Mouse (Mus musculus) limb, embryonic 15.5 days (tissue): ENCODE measurements around the gene Ier5l. TPM values are rescaled to one million over a fixed set of nuclear protein-coding genes. Genes with fewer than 3 reads are reported as not detected.

Source experiments
- ATAC-seq: fragments of 200-750 bp; cut with Nextera tagmentation; 2 replicates; pipeline ENCODE4 v1.8.0; 2017; ENCODE audit warnings: low read depth, moderate TSS enrichment; ENCODE audit not compliant: insufficient number of reproducible peaks, low FRiP score, low TSS enrichment
- H3K27ac ChIP-seq: fragments of 300-500 bp; sonication (generic); 2 replicates; pipeline ENCODE4 v1.5.1; 2015; ENCODE audit warnings: moderate library complexity, mild to moderate bottlenecking, inconsistent platforms
- H3K27me3 ChIP-seq: fragments of 300-500 bp; sonication (generic); 2 replicates; pipeline ENCODE4 v1.6.1; 2015; ENCODE audit warnings: inconsistent platforms
- H3K36me3 ChIP-seq: fragments of 300-500 bp; sonication (generic); 2 replicates; pipeline ENCODE4 v1.6.1; 2015; ENCODE audit warnings: inconsistent platforms
- H3K4me1 ChIP-seq: fragments of 300-500 bp; sonication (generic); 2 replicates; pipeline ENCODE4 v1.6.1; 2015; ENCODE audit warnings: inconsistent platforms
- H3K4me2 ChIP-seq: fragments of 300-500 bp; sonication (generic); 2 replicates; pipeline ENCODE4 v1.6.1; 2015; ENCODE audit warnings: mild to moderate bottlenecking, inconsistent platforms
- H3K4me3 ChIP-seq: fragments of 300-500 bp; sonication (generic); 2 replicates; pipeline ENCODE4 v1.5.1; 2015; ENCODE audit warnings: mild to moderate bottlenecking, inconsistent platforms
- H3K9ac ChIP-seq: fragments of 300-500 bp; sonication (generic); 2 replicates; pipeline ENCODE4 v1.6.1; 2015; ENCODE audit warnings: inconsistent platforms
- H3K9me3 ChIP-seq: fragments of 300-500 bp; sonication (generic); 2 replicates; pipeline ENCODE4 v1.6.1; 2016; ENCODE audit warnings: inconsistent platforms
- WGBS: fragments of 180-500 bp; shearing (Covaris S2); methylation state at CpG from one replicate; pipeline ENCODE4 v1.1.7; 2015; 5-methylcytosine and 5-hydroxymethylcytosine counted together
- polyA plus RNA-seq: library from polyadenylated mRNA; unstranded; fragments of >200 nt; fragmentation: Nextera tagmentation; extraction: Ambion mirVana; gene quantifications from 2 replicates; pipeline ENCODE4 v1.2.1, GENCODE M21; 2015

The Ier5l gene
- 1.9 and 2.1 TPM in 2 replicates for polyA plus RNA-seq

DNA sequence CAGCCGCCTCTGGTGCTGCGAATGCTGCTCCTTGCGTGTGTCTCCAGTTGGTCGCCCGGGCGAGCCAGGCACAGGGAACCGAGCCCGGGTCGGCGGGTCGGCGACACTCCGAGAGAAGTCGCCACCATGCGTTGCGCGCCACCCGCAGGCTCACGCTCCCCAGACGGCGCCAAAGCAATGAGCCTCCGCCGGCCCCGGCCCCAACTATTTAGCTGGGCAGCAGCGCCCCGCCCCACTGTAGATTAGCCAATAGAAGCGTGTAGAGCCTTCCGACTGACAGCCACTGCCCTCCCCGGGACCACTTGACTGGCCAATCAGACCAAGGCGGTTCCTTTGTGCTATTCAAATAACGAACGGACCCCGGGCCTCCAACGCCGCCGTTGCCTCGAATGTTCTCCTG, at the start of gene Ier5l:
Gene Ier5l (minus strand): TSS at position 181 of the 400 bp plus-strand sequence.
- peak; percentile 86 for ATAC-seq
- Histone ChIP-seq H3K4me2 (peak within 1 kb of the TSS; percentile 96), H3K9me3 (no peaks in the 10 kb centered on the region)

DNA sequence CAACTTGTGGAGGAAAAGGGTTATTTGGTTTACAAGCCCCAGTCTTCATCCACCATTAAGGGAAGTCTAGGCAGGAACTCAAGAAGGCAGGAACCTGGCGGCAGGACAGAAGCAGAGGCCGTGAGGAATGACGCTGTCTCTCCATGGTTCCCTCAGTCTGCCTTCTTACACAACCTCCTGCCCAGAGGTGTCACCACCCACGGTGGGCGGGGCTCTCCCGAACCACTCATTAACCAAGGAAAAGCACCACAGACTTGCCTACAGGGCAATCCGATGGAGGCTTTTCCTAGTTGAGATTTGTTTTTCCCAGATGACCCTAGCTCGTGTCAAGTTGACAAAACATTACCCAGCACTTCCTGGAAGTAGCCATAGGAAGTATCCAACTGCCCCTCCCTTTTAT, 49.7 kb upstream of the Ier5l start:
- Histone ChIP-seq H3K9me3 (no peaks in the 10 kb centered on the region), H3K27me3 (no peaks in the 10 kb centered on the region), H3K4me1 (peaks cover 11% of the 10 kb centered on the region), H3K4me3 (no peak overlapping the region), H3K4me2 (no peak overlapping the region), H3K36me3 (no peaks in the 10 kb centered on the region), H3K9ac (no peak overlapping the region), H3K27ac (no peak overlapping the region)
- ATAC-seq, result no peak
- 68% methylated on average over 8 of the region's 8 CpGs for WGBS

More for the DNA sequence above, at the start of gene Ier5l:
- H3K27me3 ChIP-seq, result no peaks in the 10 kb centered on the region
- peak within 1 kb of the TSS; percentile 83 for H3K4me3 ChIP-seq
- peak within 1 kb of the TSS; percentile 94 for H3K9ac ChIP-seq
- peaks cover 29% of the 10 kb centered on the region for H3K4me1 ChIP-seq
- peak within 1 kb of the TSS; percentile 97 for H3K27ac ChIP-seq
- no peaks in the 10 kb centered on the region for H3K36me3 ChIP-seq
- WGBS, result under 1% methylated on average over 37 of the region's 37 CpGs

DNA sequence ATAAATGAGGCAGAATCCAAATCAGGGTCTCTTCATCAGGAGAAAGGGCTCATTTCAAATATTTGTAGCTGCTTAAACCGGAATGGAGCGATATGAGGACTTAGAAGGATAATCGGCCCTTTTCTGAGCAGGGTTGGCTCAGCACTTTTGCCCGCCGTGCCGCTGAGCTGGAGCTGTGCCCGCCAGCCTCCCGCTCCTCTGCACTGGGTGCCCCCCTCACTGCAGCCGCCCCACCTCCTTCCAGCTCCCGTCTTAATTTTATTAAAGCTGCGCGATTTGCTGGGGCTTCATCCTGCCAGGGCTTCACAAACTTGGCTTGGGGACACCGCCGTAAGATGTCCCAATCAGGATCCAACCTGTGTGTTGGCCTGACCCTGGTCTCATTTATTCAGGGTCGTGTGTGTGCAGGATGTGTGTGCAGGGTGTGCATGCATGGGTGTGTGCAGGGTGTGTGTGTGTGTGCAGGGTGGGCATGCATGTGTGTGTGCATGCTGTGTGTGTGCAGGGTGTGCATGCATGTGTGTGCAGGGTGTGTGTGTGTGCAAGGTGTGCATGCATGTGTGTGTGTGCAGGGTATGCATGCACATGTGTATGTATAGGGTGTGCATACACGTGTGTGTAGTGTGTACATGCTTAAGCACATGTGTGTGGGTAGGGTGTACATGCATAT, 36.8 kb upstream of the Ier5l start:
- no peak overlapping the region for H3K9ac ChIP-seq
- no peak overlapping the region for H3K4me3 ChIP-seq
- H3K4me1 ChIP-seq, result peaks cover 11% of the 10 kb centered on the region
- no peak for ATAC-seq
- 52% methylated on average over 16 of the region's 16 CpGs for WGBS
- H3K4me2 ChIP-seq, result no peak overlapping the region
- H3K27ac ChIP-seq, result no peak overlapping the region
- no peaks in the 10 kb centered on the region for H3K36me3 ChIP-seq
- H3K27me3 ChIP-seq, result no peaks in the 10 kb centered on the region
- H3K9me3 ChIP-seq, result no peaks in the 10 kb centered on the region

DNA sequence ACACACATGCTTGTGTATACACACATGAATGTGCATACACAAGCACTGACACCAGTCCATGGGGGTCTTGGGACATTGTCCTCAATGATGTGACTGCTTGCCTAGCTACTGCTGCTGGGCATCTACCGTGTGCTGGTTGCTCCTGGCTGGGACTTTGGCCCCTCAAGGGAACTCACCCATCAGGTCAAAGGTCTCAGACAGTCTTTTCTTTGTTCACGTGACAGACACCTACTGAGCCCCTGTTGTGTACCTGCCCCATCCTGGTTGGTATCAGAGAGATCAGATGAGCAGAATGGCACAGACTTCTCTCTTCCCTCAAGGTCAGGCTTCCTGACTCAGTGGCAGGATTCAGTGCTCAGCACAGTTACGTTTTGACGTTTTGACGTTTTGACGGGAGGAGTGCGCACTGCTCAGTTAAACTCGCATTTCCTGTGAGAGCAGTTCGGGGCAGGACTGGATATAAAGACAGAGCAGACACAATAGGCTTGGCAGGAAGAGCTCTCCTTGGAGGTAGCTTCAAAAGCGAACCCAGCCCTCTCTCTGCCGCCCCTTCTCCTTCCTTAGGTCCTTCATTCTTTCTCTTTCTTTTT, 33.2 kb upstream of the Ier5l start:
- 51% methylated on average over 11 of the region's 11 CpGs for WGBS
- no peaks in the 10 kb centered on the region for H3K9me3 ChIP-seq

DNA sequence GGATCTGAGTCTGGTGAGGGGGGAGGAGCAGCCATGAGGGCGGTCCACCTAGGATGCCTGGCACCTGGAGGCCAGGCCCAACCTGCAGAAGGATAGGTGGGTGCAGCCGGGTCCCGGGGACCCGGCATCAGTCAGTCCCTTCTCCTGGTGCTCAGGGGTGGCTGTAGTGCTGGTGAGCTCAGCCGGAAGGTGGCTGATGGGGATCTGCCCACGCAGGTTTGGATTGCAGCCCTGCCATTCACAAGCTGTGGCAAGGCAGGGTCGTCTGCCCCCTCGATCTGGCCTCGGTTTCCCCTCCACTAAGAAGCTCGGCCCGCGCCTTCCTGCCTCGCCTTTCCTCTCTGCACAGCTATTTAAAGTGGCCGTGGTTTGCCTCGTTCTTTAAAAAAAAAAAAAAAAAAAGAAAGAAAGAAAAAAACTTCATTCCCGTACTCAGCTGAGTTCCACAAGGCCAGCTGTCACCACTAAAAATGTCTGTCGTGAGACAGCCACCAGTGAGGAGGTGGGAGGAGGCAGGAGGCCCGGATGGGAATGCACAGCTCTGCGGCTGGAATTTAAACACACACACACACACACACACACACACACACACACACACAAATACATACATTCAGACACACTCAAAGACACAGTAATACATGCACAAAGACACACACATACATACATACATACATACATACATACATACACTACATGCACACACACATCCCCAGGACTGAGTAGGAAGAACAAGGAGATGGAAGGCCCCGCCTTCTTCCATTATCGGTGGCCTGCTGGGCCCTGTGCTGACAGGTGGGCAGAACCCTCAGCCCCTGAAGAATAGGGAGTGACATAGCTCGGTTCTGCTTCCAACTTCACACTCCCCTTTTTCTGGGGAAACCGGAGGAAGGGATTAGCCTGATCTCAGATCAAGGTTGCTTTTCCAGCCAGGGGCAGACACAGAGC, 29.9 kb upstream of the Ier5l start:
- 30% methylated on average over 21 of the region's 23 CpGs for WGBS
- ATAC-seq, result no peak
- H3K36me3 ChIP-seq, result no peaks in the 10 kb centered on the region
- H3K4me3 ChIP-seq, result no peak overlapping the region
- no peak overlapping the region for H3K4me2 ChIP-seq
- peak overlapping the region; percentile 61; the same call in 1 of the 2 replicates for H3K27ac ChIP-seq
- no peaks in the 10 kb centered on the region for H3K27me3 ChIP-seq
- no peak overlapping the region for H3K9ac ChIP-seq
- H3K4me1 ChIP-seq, result peaks cover 11% of the 10 kb centered on the region
- no peaks in the 10 kb centered on the region for H3K9me3 ChIP-seq

More for the DNA sequence above, 33.2 kb upstream of the Ier5l start:
- no peak for ATAC-seq
- Histone ChIP-seq H3K4me2 (no peak overlapping the region), H3K27me3 (no peaks in the 10 kb centered on the region), H3K4me1 (peaks cover 21% of the 10 kb centered on the region), H3K9ac (no peak overlapping the region), H3K27ac (no peak overlapping the region), H3K4me3 (no peak overlapping the region), H3K36me3 (no peaks in the 10 kb centered on the region)

DNA sequence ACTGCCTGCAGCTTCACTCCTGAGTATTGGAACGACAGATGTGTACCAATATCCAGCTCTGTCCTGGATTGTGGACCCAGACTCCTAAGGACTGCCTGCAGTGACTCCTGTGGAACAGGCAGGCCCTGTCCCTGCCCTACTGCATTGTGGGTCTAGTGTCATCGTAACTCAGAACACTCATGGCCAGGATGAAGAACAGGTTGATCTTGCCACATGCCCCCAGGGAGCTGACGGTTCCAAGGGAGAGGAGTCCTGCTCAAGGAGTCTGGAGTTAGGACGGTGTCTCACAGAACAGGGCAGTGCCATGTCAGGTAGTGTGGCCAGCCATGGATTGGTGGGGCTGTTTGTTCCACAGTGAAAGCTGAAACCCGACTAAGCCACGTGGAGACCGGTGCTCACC, 27.7 kb upstream of the Ier5l start:
- Histone ChIP-seq H3K4me3 (no peak overlapping the region), H3K27ac (no peak overlapping the region), H3K36me3 (no peaks in the 10 kb centered on the region), H3K4me2 (no peak overlapping the region), H3K4me1 (peaks cover 11% of the 10 kb centered on the region), H3K27me3 (no peaks in the 10 kb centered on the region), H3K9ac (no peak overlapping the region), H3K9me3 (no peaks in the 10 kb centered on the region)
- 57% methylated on average over 7 of the region's 7 CpGs for WGBS
- ATAC-seq, result no peak

DNA sequence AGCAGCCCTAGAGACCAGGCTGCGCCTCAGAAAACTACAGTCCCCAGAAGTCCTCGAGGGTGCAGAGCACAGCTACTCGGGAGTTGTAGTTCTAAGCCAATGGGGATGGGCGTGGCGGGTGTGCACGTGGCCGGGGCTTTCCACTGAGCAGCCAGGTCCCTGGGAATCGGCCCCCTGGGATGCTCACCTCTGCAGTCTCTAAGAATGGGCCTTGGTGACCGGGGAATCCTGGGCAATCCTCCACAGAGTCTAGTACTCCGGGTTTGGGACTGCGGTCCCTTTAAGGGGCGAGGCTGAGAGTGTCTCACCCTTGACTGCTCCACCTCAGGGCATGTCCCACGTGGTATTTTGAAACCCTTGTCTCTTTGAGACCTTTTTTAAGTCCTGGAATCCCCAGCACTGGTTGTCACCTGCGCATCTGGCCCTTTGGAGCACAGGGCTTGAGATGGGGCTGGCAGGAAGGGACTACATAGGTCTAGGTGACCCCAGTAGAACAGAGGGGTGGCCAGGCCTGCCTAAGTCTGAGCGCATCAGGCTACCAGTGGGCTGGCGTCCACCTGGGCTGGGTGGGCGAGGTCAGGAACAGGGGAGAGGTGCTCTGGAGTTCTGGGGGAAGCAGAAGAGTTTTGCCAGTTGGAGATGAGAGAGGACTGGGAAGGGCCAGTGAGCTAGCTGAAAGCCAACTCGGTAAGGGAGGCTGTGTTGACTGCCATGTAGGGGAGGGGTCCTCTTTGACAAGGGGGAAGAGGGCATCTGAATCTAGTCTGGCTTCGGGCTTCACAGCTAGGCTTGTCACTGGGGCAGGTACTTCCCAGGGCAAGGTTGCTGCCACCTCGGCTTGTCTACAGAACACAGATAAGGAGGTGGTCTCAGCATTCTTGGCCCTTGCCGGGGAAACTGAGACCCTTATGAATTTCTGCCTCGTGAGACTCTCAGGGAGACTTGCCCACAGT, 22.2 kb upstream of the Ier5l start:
- H3K27me3 ChIP-seq, result no peaks in the 10 kb centered on the region
- H3K36me3 ChIP-seq, result no peaks in the 10 kb centered on the region
- ATAC-seq, result peak; percentile 85
- 27% methylated on average over 22 of the region's 22 CpGs for WGBS
- H3K4me1 ChIP-seq, result peaks cover 7% of the 10 kb centered on the region
- H3K9ac ChIP-seq, result no peak overlapping the region
- H3K9me3 ChIP-seq, result no peaks in the 10 kb centered on the region
- peak overlapping the region; percentile 36 for H3K4me3 ChIP-seq
- peak overlapping the region; percentile 43 for H3K27ac ChIP-seq
- H3K4me2 ChIP-seq, result peak overlapping the region; percentile 63

DNA sequence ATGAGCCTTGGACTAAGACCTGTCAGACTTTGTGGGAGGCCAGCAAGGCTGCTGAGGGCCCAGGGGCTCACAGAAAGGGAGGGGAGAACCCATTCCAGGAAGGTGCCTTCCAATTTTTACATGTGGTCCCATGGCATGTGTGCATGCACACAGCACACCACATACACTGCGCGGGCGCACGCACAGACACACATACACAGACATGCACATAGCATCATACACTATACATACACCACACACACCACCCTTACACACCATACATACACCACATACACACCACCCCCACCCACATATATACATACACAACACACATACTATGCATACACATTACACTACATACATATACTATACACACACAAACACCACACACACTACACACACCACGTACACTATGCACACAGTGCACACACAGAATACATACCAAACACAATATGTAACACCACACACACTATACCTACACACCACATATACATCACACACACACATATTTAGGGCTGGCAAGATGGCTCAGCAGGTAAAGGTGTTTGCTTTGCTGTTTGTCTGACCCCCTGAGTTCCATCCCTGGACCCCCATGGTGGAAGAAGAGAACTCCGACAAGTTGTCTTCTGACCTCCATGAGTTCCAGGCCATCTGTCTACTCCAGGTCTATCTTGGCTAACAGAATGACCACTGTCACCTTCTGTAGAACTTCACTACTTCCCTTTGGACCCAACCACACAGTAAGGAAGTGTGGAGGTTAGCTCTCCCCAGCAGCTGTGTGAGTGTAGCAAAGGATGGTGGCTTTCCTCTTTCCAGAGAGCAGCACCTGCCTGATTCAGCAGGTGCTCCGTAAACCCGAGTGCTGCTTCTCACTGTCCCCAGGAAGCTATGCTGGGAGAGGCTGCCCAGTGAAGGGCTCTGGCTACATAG, 21.2 kb upstream of the Ier5l start:
- peak; percentile 40; the same call in 1 of the 2 replicates for ATAC-seq
- no peaks in the 10 kb centered on the region for H3K9me3 ChIP-seq
- H3K9ac ChIP-seq, result no peak overlapping the region
- no peaks in the 10 kb centered on the region for H3K27me3 ChIP-seq
- H3K4me3 ChIP-seq, result peak overlapping the region; percentile 36; the same call in 1 of the 2 replicates
- no peak overlapping the region for H3K27ac ChIP-seq
- no peaks in the 10 kb centered on the region for H3K36me3 ChIP-seq
- peaks cover 7% of the 10 kb centered on the region for H3K4me1 ChIP-seq
- peak overlapping the region; percentile 63; the same call in 1 of the 2 replicates for H3K4me2 ChIP-seq
- WGBS, result 76% methylated on average over 8 of the region's 8 CpGs

DNA sequence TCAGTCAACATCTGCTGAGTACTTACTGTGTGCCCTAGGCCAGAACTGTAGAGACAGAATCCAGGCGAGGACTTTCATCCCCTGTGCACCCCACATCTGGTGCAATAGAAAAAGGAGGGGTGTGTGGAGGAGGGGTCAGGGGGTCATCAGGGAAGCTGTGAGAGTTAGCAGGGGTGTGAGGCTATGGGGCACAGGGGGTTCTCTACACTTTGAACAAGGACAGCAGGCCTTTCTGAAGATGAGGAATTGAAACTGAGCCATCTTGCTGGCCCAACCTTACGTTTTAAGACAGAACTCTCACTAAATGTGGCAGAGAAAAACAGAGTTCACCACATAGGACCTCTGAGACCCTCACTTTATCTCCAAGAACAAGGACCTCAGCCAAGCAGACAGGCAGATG, 16.4 kb upstream of the Ier5l start:
- H3K4me2 ChIP-seq, result no peak overlapping the region
- H3K9ac ChIP-seq, result no peak overlapping the region
- H3K9me3 ChIP-seq, result no peaks in the 10 kb centered on the region
- no peak for ATAC-seq
- H3K4me1 ChIP-seq, result peaks cover 7% of the 10 kb centered on the region
- no peaks in the 10 kb centered on the region for H3K27me3 ChIP-seq
- H3K36me3 ChIP-seq, result no peaks in the 10 kb centered on the region
- no peak overlapping the region for H3K4me3 ChIP-seq
- no peak overlapping the region for H3K27ac ChIP-seq
- 56% methylated on average over 2 of the region's 2 CpGs for WGBS

DNA sequence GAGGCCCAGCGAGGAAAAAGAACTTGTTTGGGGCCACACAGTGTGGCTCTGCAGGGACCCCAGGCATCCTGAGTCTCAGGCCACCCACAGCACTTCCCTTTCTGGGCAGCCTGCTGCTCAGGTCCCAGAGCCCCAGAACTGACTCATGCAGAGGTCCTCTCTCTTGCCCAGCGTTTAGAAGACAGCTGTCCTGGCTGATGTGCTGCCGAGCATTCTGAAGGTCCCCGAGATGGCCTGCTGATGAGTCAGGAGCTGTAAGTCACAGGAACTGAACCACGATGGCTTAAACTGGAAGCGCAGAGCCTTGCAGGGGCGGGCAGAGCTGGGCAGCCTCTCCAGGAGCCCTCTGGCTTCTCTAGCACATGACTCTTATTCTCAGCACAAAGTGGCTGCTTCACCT, 13.6 kb upstream of the Ier5l start:
- WGBS, result 43% methylated on average over 7 of the region's 7 CpGs
- H3K9ac ChIP-seq, result no peak overlapping the region
- no peak overlapping the region for H3K4me2 ChIP-seq
- H3K9me3 ChIP-seq, result no peaks in the 10 kb centered on the region
- no peak for ATAC-seq
- peaks cover 7% of the 10 kb centered on the region for H3K4me1 ChIP-seq
- no peaks in the 10 kb centered on the region for H3K27me3 ChIP-seq
- no peak overlapping the region for H3K4me3 ChIP-seq
- H3K36me3 ChIP-seq, result no peaks in the 10 kb centered on the region
- peak overlapping the region; percentile 27; the same call in 1 of the 2 replicates for H3K27ac ChIP-seq
